Mouse (Mus musculus) NIH3T3 (cell line): ENCODE results near the gene Amotl2.
A peak's percentile ranks its signal among the peaks of the same experiment; 100 is the strongest.

Experiments
- DNase-seq: peaks from one replicate; pipeline ENCODE4 v3.0.0-alpha.2; 2012; ENCODE audit warnings: low read depth

The Amotl2 gene

GRCm38 (mm10) chr9:102719085-102719484 is 2.6 kb downstream of the Amotl2 start:
- DNase-seq: peak; percentile 32

GRCm38 (mm10) chr9:102719936-102720566 is 3.6 kb downstream of the Amotl2 start:
- DNase-seq: peak; percentile 43

- peak; percentile 43 for DNase-seq
Observed at GRCm38 (mm10) chr9:102720567-102721167, 4.2 kb downstream of the Amotl2 start.

GRCm38 (mm10) chr9:102721406-102721978 is 5.0 kb downstream of the Amotl2 start:
- peak; percentile 56 for DNase-seq

GRCm38 (mm10) chr9:102722071-102722561 is 5.6 kb downstream of the Amotl2 start:
- peak; percentile 56 for DNase-seq

- DNase-seq: no peak
Observed at GRCm38 (mm10) chr9:102722750-102723149, 6.3 kb downstream of the Amotl2 start.

- DNase-seq: peak; percentile 52
Observed at GRCm38 (mm10) chr9:102723241-102723709, 6.8 kb downstream of the Amotl2 start.

- DNase-seq: peak; percentile 92
Observed at GRCm38 (mm10) chr9:102723990-102724461, 7.6 kb downstream of the Amotl2 start.

- DNase-seq: peak; percentile 38
Observed at GRCm38 (mm10) chr9:102724942-102725341, 8.5 kb downstream of the Amotl2 start.

- DNase-seq: peak; percentile 94
Observed at GRCm38 (mm10) chr9:102725958-102726654, 9.6 kb downstream of the Amotl2 start.

- peak; percentile 8 for DNase-seq
Observed at GRCm38 (mm10) chr9:102726811-102727210, 10.3 kb downstream of the Amotl2 start.

GRCm38 (mm10) chr9:102727662-102728468 is 11.4 kb downstream of the Amotl2 start:
- no peak for DNase-seq

- DNase-seq: no peak
Observed at GRCm38 (mm10) chr9:102728469-102728747, 11.9 kb downstream of the Amotl2 start.

GRCm38 (mm10) chr9:102729093-102729845 is 12.8 kb downstream of the Amotl2 start:
- DNase-seq: no peak

- peak; percentile 19 for DNase-seq
Observed at GRCm38 (mm10) chr9:102729876-102730413, 13.5 kb downstream of the Amotl2 start.

GRCm38 (mm10) chr9:102731044-102731471 is 14.6 kb downstream of the Amotl2 start:
- peak; percentile 42 for DNase-seq

- no peak for DNase-seq
Observed at GRCm38 (mm10) chr9:102731574-102732175, 15.2 kb downstream of the Amotl2 start.

GRCm38 (mm10) chr9:102732326-102732865 is 15.9 kb downstream of the Amotl2 start:
- peak; percentile 13 for DNase-seq

- DNase-seq: no peak
Observed at GRCm38 (mm10) chr9:102733459-102733858, 17.0 kb downstream of the Amotl2 start.
